Mouse (Mus musculus) bone marrow, adult 2 months (tissue): Measurements from ENCODE around the gene Eif2b1. TPM values are rescaled to one million over a fixed set of nuclear protein-coding genes. Genes with fewer than 3 reads are reported as not detected.

Source experiments
- H3K27ac ChIP-seq: fragments of 200-500 bp; 2 replicates; pipeline ENCODE4 v1.5.1; 2012; ENCODE audit warnings: low read depth, mild to moderate bottlenecking, control low read depth, inconsistent platforms, low read length; ENCODE audit not compliant: control insufficient read depth, poor library complexity, insufficient read depth
- H3K4me1 ChIP-seq: fragments of 200-500 bp; 2 replicates; pipeline ENCODE4 v1.6.1; 2011; ENCODE audit warnings: low read length; ENCODE audit not compliant: control insufficient read depth, insufficient read depth
- H3K4me3 ChIP-seq: fragments of 200-500 bp; replicated peaks from 2 replicates; pipeline ENCODE3; 2011; ENCODE audit warnings: mild to moderate bottlenecking, low read depth, low read length, control low read depth; ENCODE audit not compliant: control insufficient read depth
- CTCF ChIP-seq: fragments of 200-500 bp; IDR thresholded peaks from 2 replicates; pipeline ENCODE4 v1.5.1; 2011; ENCODE audit warnings: low read length, control low read depth; ENCODE audit not compliant: control insufficient read depth, insufficient read depth
- POLR2A ChIP-seq: fragments of 200-500 bp; IDR thresholded peaks from 2 replicates; pipeline ENCODE4 v1.6.1; 2011; ENCODE audit warnings: low read depth, mild to moderate bottlenecking, control low read depth, low read length, borderline replicate concordance; ENCODE audit not compliant: control insufficient read depth
- WGBS: fragments of 180-500 bp; shearing (Covaris S2); methylation state at CpG from one replicate; pipeline ENCODE4 v1.1.7; 2018; 5-methylcytosine and 5-hydroxymethylcytosine counted together
- polyA plus RNA-seq: library from polyadenylated mRNA; stranded (reverse); fragments of >200 nt; gene quantifications from 2 replicates; pipeline ENCODE4 v1.2.4, GENCODE M21; 2011; ENCODE audit warnings: low replicate concordance; ENCODE audit not compliant: missing spikeins, insufficient read depth, insufficient read length

Gene Eif2b1
- 14.9 and 16.6 TPM in 2 replicates for polyA plus RNA-seq

DNA sequence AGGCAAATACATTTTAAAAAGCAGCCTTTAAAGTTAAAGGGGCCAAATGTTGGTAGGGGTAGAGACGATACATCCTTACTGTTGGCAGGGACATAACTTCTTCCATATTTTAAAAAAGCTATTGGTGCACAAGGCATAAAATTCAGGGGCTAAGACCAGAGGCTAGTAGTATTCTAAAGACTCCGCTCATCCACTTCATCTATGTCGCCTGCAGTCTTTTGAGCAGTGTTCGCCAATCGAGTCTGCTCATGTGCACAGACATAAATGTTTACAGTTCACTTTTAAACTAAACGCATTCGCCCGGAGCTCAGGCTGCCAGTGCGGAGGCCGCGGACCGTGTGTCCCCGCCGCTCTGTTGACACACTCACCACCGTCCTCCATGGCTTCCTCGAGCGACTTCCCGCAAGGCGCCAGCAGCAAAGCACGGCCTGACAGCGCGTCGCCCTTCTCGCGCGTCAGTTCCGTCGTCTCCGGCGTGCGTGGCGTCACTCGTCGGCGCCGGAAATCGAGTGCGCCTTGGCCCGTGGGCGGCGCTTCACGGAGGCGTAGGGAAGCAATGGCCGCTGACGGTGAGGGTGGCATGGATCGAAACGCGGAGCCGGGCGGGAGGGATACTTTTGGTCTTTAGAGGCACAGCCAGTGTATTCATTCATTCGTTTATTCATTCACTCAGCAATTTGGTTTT is at the start of gene Eif2b1, which contains the start of gene Gtf2h3:
Gene Eif2b1 (minus strand): TSS at position 499 of the 685 bp plus-strand sequence.
Gene Gtf2h3 (plus strand): TSS at position 508 of the 685 bp plus-strand sequence.
- TF ChIP-seq POLR2A (peak; percentile 94; the same call in 1 of the 2 replicates), CTCF (no peak)
- WGBS, result 1% methylated on average over 51 of the region's 51 CpGs
- Histone ChIP-seq H3K4me3 (peak within 1 kb of the TSS; percentile 82), H3K27ac (peak within 1 kb of the TSS; percentile 43), H3K4me1 (no peaks in the 10 kb centered on the region; the same call in 1 of the 2 replicates)

DNA sequence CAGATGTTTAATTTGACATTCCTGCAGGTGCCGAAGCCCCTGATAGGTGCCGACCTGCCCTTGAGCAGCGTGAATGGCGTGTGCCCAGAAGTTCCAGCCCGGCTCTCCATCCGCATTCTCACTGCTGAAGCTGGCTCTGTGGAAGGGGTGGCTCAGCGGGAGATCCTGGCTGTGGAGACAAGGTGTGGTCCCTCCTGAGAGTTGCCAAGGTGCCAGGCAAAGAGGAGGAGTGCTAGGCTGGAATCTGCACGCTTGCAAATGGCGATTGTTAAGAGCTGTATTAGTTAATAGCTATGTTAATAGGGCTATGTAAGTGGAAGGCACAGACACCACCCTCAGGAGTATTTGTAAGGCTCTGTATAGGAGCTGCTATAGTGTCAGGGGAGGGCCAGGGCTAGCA is 45.4 kb upstream of the Eif2b1 start:
- no peak overlapping the region for H3K4me3 ChIP-seq
- WGBS, result 93% methylated on average over 9 of the region's 9 CpGs
- TF ChIP-seq CTCF, result no peak
- no peak for TF ChIP-seq POLR2A
- peaks cover 1% of the 10 kb centered on the region for H3K4me1 ChIP-seq
- H3K27ac ChIP-seq, result no peak overlapping the region

DNA sequence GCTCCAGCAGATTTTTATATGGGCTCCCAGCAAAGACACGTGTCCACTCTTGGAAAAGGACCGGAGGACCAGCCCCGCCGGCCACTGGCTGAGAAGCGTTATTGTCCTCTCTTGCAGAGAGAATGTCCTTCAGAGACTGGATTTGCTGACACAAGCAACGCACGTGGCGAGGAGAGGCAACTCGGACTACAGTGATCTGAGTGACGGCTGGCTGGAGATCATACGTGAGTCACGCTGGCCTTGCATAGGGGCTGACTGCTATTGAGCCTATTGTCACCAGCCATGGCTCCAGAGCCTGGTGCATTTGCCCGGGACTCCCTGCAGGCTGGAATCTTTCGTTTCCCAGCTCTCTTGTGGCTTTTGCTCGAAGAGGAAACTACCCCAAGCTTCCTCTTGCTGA is 44.0 kb upstream of the Eif2b1 start:
- H3K4me3 ChIP-seq, result no peak overlapping the region
- H3K4me1 ChIP-seq, result no peaks in the 10 kb centered on the region; the same call in 1 of the 2 replicates
- WGBS, result 59% methylated on average over 15 of the region's 15 CpGs
- TF ChIP-seq POLR2A (no peak), CTCF (no peak)
- H3K27ac ChIP-seq, result no peak overlapping the region

DNA sequence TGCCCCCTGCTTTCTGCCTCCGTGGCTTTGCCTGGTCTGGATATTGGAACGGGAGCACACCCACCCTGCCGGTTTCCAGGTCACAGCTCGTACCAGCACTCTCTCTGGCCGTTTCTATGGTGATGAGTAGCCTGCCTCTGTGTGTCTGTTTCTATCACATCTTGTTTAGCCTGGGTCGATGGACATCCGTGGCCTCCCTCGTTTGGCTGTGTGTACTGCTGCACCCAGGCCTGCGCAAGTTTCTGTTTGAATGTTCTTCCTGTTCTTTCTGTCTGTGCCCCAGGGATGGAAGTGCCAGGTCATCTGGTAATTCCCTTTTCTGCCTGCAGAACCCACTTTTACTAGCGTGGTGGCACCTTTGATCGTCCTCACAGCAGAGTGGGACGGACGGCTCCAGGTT is 42.4 kb upstream of the Eif2b1 start:
- TF ChIP-seq CTCF (no peak), POLR2A (no peak)
- WGBS, result 42% methylated on average over 13 of the region's 13 CpGs
- Histone ChIP-seq H3K4me3 (peak overlapping the region; percentile 22), H3K4me1 (no peaks in the 10 kb centered on the region; the same call in 1 of the 2 replicates), H3K27ac (no peak overlapping the region; the same call in 1 of the 2 replicates)

DNA sequence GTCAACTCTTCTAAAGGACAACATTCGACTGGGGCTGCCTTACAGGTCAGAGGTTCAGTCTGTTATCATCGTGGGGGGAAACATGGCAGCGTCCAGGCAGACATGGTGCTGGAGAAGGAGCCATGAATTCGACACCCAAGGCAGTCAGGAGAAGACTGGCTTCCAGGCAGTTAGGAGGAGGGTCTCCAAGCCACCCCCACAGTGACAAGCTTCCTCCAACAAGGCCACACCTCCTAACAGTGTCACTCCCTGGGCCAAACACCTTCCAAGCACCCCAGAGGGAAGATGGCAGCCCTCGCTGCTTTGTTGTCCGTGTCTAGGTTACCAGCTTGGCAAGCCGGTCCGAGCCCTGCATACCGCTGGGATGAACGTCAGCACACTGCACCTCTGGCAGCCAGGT is 39.8 kb upstream of the Eif2b1 start:
- no peak overlapping the region for H3K4me3 ChIP-seq
- TF ChIP-seq CTCF (no peak), POLR2A (no peak)
- WGBS, result 86% methylated on average over 10 of the region's 10 CpGs
- no peaks in the 10 kb centered on the region; the same call in 1 of the 2 replicates for H3K4me1 ChIP-seq
- H3K27ac ChIP-seq, result no peak overlapping the region

DNA sequence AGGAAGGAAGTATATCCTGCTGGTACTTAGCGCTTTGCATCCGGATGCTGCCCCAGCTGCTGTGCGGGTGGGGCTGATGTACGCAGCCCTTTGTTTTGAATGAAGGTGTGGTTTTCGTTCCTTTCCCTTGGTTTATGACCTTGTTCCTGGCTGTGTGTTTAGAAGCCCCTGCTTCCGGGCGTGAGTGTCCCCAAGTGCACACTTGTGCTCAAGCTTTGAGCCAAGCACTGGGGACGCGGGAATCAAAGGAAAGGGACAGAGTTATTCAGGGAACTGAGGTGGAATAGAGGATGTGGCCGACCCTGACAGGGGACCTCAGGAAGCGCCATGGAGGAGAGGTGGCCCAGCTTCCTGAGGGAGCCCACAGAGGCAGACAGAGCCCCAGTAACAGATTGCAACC is 35.8 kb upstream of the Eif2b1 start:
- H3K27ac ChIP-seq, result no peak overlapping the region
- H3K4me3 ChIP-seq, result no peak overlapping the region
- H3K4me1 ChIP-seq, result no peaks in the 10 kb centered on the region
- 14% methylated on average over 11 of the region's 11 CpGs for WGBS
- TF ChIP-seq CTCF, result no peak
- TF ChIP-seq POLR2A, result no peak

DNA sequence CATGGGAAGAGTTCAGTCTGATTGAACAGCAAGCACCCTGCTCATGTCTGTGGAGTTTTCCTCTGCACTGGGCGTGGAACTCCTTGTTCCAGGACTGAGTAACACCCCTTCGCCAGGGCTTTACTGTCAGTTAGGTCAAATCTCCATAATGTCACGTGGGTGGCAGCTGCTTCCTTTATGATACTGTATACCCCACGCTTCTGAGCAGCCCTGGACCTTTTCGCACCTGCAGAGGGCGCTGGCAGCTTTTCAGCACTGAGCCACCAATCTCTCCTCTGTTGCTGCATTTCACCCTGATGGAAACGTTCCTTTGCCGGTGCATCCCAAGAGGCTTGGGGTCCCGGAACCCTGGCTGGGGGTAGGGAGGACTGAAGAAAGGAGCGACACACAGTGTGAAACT is 32.0 kb upstream of the Eif2b1 start:
- H3K27ac ChIP-seq, result no peak overlapping the region
- TF ChIP-seq CTCF (peak; percentile 48; the same call in 1 of the 2 replicates), POLR2A (no peak)

DNA sequence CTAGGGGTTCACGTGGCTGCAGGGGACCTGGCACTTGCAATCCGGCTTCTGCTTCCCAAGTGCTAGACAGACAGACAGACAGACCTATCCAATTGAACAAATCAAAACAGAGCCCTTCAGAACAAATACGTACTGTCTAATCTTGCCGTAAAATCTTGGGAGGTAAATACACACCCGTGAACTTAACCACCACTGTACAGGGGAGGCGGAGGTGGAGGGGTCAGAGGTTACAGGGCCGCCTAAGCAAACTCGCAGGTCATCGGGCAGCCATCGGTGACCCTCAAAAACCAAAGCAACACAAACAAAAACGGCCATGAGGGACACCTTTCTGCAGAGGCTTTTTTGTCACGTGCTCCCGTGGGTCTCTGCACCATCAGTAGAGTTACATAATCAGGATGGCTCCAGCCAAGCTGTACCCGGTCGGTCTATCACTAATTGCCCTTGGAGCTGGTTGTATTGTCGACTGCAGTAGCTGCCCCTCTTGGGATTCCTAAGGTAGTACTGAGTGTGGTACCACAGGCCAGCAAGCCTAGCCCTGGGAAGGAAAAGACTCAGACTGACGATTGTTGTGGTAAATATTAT is 26.2 kb upstream of the Eif2b1 start:
- Histone ChIP-seq H3K4me1 (no peaks in the 10 kb centered on the region), H3K4me3 (no peak overlapping the region), H3K27ac (no peak overlapping the region)
- no peak for TF ChIP-seq CTCF
- no peak for TF ChIP-seq POLR2A
- WGBS, result 81% methylated on average over 17 of the region's 17 CpGs

More for the DNA sequence above, 32.0 kb upstream of the Eif2b1 start:
- 59% methylated on average over 10 of the region's 10 CpGs for WGBS
- Histone ChIP-seq H3K4me1 (no peaks in the 10 kb centered on the region), H3K4me3 (no peak overlapping the region)
